Mouse (Mus musculus) CD4-positive naive resting alpha-beta T cell, adult 76 days (primary cell): ENCODE data around the gene Sell. TPM values are rescaled to one million over a fixed set of nuclear protein-coding genes. Genes with fewer than 3 reads are reported as not detected.

Experiments
- total RNA-seq: library from RNA; stranded (reverse); gene quantifications from one replicate; pipeline ENCODE4 v1.2.4, GENCODE M21; 2023

Gene Sell
- total RNA-seq, result 525 TPM

GRCm38 (mm10) chr1:164061925-164062324 lies at the start of gene Sell:
TSS of gene Sell (plus strand) at chr1:164061982.

GRCm38 (mm10) chr1:164047934-164048333 lies 13.8 kb upstream of the Sell start, which contains the start of gene Sele:
TSS of gene Sele (plus strand) at chr1:164048234.

GRCm38 (mm10) chr1:164114947-164115493 lies 53.2 kb downstream of the Sell start, which contains the start of gene Selp:
TSS of gene Selp (plus strand) at chr1:164115264.

Other genes with a start within 250 kb of the Sell start
- gene Scyl3, start 132.9 kb upstream of the Sell start, total RNA-seq, result 41.7 TPM
- gene BC055324, start 67.2 kb upstream of the Sell start, total RNA-seq, result 3.7 TPM
- 4.7 TPM for gene Mettl18, start 67.1 kb upstream of the Sell start, total RNA-seq
- gene Sele, start 13.7 kb upstream of the Sell start, total RNA-seq, result not detected
- gene Selp, start 53.3 kb downstream of the Sell start, total RNA-seq, result 0.29 TPM
- 0.91 TPM for gene F5, start 89.9 kb downstream of the Sell start, total RNA-seq
- gene Slc19a2, start 187.1 kb downstream of the Sell start, total RNA-seq, result 9.0 TPM
- gene Ccdc181, start 213.6 kb downstream of the Sell start, total RNA-seq, result 3.2 TPM
- 9.3 TPM for gene Nme7, start 242.1 kb downstream of the Sell start, total RNA-seq
- 13.6 TPM for gene Blzf1, start 245.5 kb downstream of the Sell start, total RNA-seq